Comparison of ENCODE assay signal across 21 mouse cellular contexts in genomic region chr17:65384411-65384962, GRCm38 (mm10).
"Had no signal": no experiment of that assay in that cellular context is flagged by ENCODE, and none has a peak within 500 bp of the region (broad histone marks: within the 10 kb centered on the region; RNA-seq: fewer than 3 reads in every experiment).

No protein-coding gene starts in this region.

- H3K9me3 ChIP-seq: limb, embryonic 10.5 days; limb, embryonic 13.5 days; liver, embryonic 15.5 days; lung, embryonic 15.5 days; stomach, embryonic 15.5 days had no signal

- H3K4me2 ChIP-seq: limb, embryonic 13.5 days; liver, embryonic 12.5 days; liver, embryonic 15.5 days; lung, embryonic 15.5 days; stomach, embryonic 15.5 days had no signal

- H3K36me3 ChIP-seq: limb, embryonic 10.5 days; limb, embryonic 13.5 days; liver, embryonic 12.5 days; liver, embryonic 15.5 days; lung, embryonic 15.5 days; stomach, embryonic 15.5 days had no signal

- DNase-seq: kidney, adult 2 months; kidney, postnatal 25 days; layer of hippocampus, adult 9-11 months; liver; lung, adult 18-20 months; lung, postnatal 10 days; lung, postnatal 36 days; retina, postnatal 1 day; right cerebral cortex, postnatal 25 days; spleen, adult 18-20 months; thymus, postnatal 25 days had no signal

- H3K9ac ChIP-seq: limb, embryonic 13.5 days; liver, embryonic 12.5 days; liver, embryonic 15.5 days; lung, embryonic 15.5 days; stomach, embryonic 15.5 days had no signal

- H3K27me3 ChIP-seq: limb, embryonic 13.5 days; liver, embryonic 12.5 days; liver, embryonic 15.5 days; lung, embryonic 15.5 days; megakaryocyte, embryonic 14.5 days; stomach, embryonic 15.5 days had no signal

- ATAC-seq: intestine, postnatal 0 days; liver, embryonic 12.5 days had no signal

- H3K27ac ChIP-seq: kidney, postnatal 0 days; layer of hippocampus, adult 2 months; limb, embryonic 10.5 days; limb, embryonic 13.5 days; liver, embryonic 12.5 days; liver, embryonic 15.5 days; lung, embryonic 15.5 days; stomach, embryonic 15.5 days had no signal

- H3K4me3 ChIP-seq: layer of hippocampus, adult 2 months; limb, embryonic 10.5 days; limb, embryonic 13.5 days; liver, embryonic 12.5 days; liver, embryonic 15.5 days; lung, embryonic 15.5 days; megakaryocyte, embryonic 14.5 days; stomach, embryonic 15.5 days had no signal

- H3K4me1 ChIP-seq: limb, embryonic 10.5 days; limb, embryonic 13.5 days; liver, embryonic 12.5 days; liver, embryonic 15.5 days; lung, embryonic 15.5 days; megakaryocyte, embryonic 14.5 days; stomach, embryonic 15.5 days had no signal
